Mouse (Mus musculus) small intestine, adult 2 months (tissue): ENCODE results near the gene Scn2b.

ENCODE experiments used
- CTCF ChIP-seq: fragments of 200-500 bp; IDR thresholded peaks from 2 replicates; pipeline ENCODE4 v1.5.1; 2012; ENCODE audit warnings: low read depth, mild to moderate bottlenecking, control low read depth, inconsistent platforms, low read length, moderate library complexity, mixed read lengths; ENCODE audit not compliant: insufficient replicate concordance, insufficient read length; ENCODE audit errors: extremely low read depth
- POLR2A ChIP-seq: fragments of 200-500 bp; IDR thresholded peaks from 2 replicates; pipeline ENCODE4 v1.6.1; 2012; ENCODE audit warnings: low read depth, mild to moderate bottlenecking, control low read depth, inconsistent platforms, low read length, moderate library complexity

DNA sequence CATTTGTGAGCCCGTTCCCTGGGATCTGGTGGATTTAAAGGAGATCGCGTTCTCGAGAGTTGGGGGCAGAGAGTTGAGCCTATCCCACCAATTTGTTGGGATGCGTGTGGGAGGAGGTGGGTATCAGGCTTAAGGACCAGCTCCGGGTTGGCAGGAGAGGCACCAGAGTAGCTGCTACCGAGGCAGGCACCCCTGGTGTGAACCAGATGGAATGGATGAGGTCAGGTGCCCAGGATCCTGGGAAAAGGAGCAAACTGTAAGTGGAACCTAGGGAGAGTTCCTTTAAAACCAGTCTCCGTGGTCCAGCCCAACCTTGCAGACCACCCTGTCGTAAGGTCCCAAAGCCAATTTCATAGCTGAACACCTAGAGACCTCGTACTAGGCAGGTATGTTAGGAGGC lies 970 bp downstream of the Scn2b start:
- no peak for TF ChIP-seq CTCF
- TF ChIP-seq POLR2A: no peak
